Mouse (Mus musculus): Measurements from ENCODE around the gene Elovl7. TPM values are rescaled to one million over a fixed set of nuclear protein-coding genes. Genes with fewer than 3 reads are reported as not detected.

Elovl7 gene
- polyA plus RNA-seq, 1 experiment from 2014 or later, result 19.9 TPM

DNA sequence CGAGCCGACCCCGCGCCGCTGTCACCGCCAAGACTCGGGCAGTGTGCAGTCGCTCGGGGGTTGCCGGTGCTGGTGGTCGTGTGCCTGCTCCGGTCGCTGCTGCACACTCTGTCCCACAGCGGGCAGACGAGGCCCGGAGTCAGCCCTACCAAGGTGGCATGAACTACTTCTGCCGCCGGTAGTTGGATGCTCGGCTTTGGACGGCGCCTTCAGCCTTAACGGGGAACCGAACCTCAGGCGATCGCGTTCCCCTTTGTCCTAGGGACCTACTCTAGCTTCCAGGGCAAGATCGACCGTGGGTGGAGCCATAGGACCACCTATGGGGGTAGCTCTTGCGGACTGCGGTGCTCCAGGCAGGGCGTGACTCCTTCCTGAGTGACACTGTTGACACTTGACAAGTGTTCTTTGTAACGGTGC lies 102.3 kb downstream of the Elovl7 start:
- H3K27ac ChIP-seq, result 0 out of 2 replicates have a peak overlapping the region, but pooled peaks have one; percentile 22
- ATAC-seq, result peak; percentile 75

DNA sequence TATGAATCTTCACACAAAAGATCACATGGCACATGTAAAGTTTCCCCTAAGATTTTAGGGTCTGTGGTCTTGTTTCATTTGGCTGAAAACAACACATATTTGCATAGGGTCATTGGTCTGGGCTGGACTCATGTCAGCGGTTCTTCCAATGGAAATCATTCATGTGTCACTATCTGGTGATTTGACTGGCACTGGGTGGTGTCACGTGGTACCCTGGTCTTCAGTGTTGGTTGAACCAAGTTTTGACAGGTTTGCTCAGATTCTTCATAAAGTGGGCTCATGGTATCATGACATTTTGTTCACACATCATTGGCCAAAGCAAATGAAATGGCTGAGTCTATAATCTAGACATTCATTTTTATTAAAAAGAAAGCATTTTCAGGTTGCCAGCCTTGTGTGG lies 103.2 kb downstream of the Elovl7 start:
- H3K9ac ChIP-seq, result no peak overlapping the region
- H3K4me1 ChIP-seq (replicated peaks), result 0 out of 2 replicates have a peak, but pooled peaks cover 11% of the 10 kb centered on the region
- no peaks in the 10 kb centered on the region for H3K36me3 ChIP-seq
- H3K9me3 ChIP-seq, result no peaks in the 10 kb centered on the region
- peak overlapping the region; percentile 96 for H3K4me2 ChIP-seq (replicated peaks)
- ATAC-seq, result no peak
- H3K4me3 ChIP-seq (replicated peaks), result peak overlapping the region; percentile 58; the same call in 1 of the 2 replicates
- no peak overlapping the region for H3K27ac ChIP-seq
- no peaks in the 10 kb centered on the region for H3K27me3 ChIP-seq (replicated peaks)
- WGBS, result 84% methylated on average over 2 of the region's 2 CpGs

More for the DNA sequence above, 102.3 kb downstream of the Elovl7 start:
- 0 out of 2 replicates have a peak, but pooled peaks cover 11% of the 10 kb centered on the region for H3K4me1 ChIP-seq (replicated peaks)
- peak overlapping the region; percentile 96 for H3K4me2 ChIP-seq (replicated peaks)
- WGBS, result under 1% methylated on average over 32 of the region's 32 CpGs
- peak overlapping the region; percentile 63 for H3K9ac ChIP-seq
- no peaks in the 10 kb centered on the region for H3K9me3 ChIP-seq
- H3K36me3 ChIP-seq, result no peaks in the 10 kb centered on the region
- H3K4me3 ChIP-seq (replicated peaks), result peak overlapping the region; percentile 58
- H3K27me3 ChIP-seq (replicated peaks), result no peaks in the 10 kb centered on the region

DNA sequence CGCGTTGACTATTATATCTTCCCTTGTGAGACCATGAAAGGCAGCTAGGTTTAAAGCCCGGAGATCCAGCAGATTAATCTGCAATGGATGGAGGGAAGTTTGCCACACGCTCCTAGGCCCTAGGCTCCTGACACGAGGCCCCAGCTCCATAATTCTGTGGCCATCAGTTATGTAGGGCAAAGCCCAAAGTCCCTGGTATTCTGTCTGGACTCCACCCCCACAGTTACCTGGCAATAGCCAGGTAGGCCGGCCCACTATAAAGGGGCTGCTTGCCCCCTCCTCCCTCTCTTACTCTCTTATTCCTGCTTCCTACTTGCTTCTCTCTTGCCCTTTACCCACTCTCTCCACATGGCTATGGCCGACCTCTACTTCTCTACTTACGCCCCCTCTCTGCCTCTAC lies 104.8 kb downstream of the Elovl7 start:
- no peaks in the 10 kb centered on the region for H3K36me3 ChIP-seq
- ATAC-seq, result no peak
- WGBS, result 92% methylated on average over 8 of the region's 8 CpGs
- H3K27ac ChIP-seq, result no peak overlapping the region
- H3K4me3 ChIP-seq (replicated peaks), result no peak overlapping the region
- H3K27me3 ChIP-seq (replicated peaks), result no peaks in the 10 kb centered on the region
- H3K4me1 ChIP-seq (replicated peaks), result 0 out of 2 replicates have a peak, but pooled peaks cover 11% of the 10 kb centered on the region
- no peak overlapping the region for H3K4me2 ChIP-seq (replicated peaks)
- no peak overlapping the region for H3K9ac ChIP-seq
- no peaks in the 10 kb centered on the region for H3K9me3 ChIP-seq

DNA sequence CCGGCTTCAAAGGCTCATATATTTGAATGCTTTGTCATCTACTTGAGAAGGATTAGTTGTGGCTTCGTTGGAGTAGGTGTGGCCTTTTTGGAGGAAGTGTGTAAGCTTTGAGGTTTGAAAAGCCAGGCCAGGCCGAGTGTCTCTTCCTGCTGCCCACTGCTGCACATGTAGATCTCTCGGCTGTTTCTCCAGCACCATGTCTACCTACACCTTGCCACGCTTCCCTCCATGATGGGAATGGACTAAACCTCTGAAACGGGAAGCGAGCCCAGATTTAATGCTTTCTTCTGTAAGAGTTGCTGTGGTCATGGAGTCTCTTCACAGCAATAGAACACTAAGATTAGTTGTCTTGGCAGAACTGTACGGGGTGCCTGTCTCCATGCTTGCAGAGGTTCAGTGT lies 106.0 kb downstream of the Elovl7 start:
- no peaks in the 10 kb centered on the region for H3K36me3 ChIP-seq
- H3K4me2 ChIP-seq (replicated peaks), result no peak overlapping the region
- H3K9ac ChIP-seq, result no peak overlapping the region
- no peaks in the 10 kb centered on the region for H3K9me3 ChIP-seq
- ATAC-seq, result no peak
- 92% methylated on average over 8 of the region's 8 CpGs for WGBS
- no peak overlapping the region for H3K4me3 ChIP-seq (replicated peaks)
- H3K4me1 ChIP-seq (replicated peaks), result 0 out of 2 replicates have a peak, but pooled peaks cover 11% of the 10 kb centered on the region
- no peak overlapping the region for H3K27ac ChIP-seq
- no peaks in the 10 kb centered on the region for H3K27me3 ChIP-seq (replicated peaks)

DNA sequence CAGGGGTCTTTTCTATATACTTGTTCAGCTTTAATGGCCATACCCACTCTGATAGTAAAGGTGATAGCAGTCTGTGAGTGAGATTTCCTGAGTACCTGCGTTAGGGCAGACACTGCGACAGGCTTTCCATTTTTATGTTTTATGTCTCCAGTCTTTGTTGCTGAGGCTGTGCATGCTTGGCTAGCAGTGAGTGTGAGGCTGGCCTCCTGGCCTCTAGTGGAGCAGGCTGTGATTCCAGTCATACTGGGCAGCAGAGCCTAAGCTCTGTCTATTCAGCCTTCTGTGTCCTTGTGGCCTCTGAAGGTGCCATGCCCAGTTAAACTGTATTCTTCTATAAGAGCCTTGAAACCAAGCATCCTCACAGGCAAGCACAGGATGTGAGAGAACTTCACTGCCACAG lies 108.3 kb downstream of the Elovl7 start:
- Histone ChIP-seq H3K27me3 (replicated peaks) (no peaks in the 10 kb centered on the region), H3K4me3 (replicated peaks) (no peak overlapping the region), H3K9ac (no peak overlapping the region), H3K4me2 (replicated peaks) (no peak overlapping the region), H3K4me1 (replicated peaks) (0 out of 2 replicates have a peak, but pooled peaks cover under 1% of the 10 kb centered on the region), H3K27ac (no peak overlapping the region), H3K36me3 (no peaks in the 10 kb centered on the region), H3K9me3 (no peaks in the 10 kb centered on the region)
- ATAC-seq, result no peak
- WGBS, result 90% methylated on average over 2 of the region's 2 CpGs

DNA sequence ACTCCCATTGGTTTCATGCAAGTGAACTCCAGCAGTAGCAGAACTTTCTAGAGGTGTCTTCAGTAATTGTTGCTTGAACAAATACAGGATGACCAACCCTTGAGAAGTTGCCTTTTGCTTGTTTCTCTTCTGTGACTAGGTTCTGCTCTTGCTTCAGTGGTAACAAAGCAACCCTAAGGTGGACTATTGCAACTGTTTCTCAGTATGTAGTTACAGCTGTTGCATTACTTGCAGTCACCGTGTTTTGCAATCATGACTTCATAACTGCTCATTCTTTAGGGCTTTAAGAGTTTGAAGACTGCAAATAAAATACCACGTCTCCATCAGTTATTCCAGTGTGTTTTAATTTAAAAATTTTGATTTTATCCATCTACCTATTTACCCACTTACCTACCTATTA lies 109.1 kb downstream of the Elovl7 start:
- Histone ChIP-seq H3K27me3 (replicated peaks) (no peaks in the 10 kb centered on the region), H3K9me3 (no peaks in the 10 kb centered on the region), H3K4me2 (replicated peaks) (no peak overlapping the region), H3K27ac (no peak overlapping the region), H3K4me3 (replicated peaks) (no peak overlapping the region), H3K4me1 (replicated peaks) (no peaks in the 10 kb centered on the region), H3K9ac (no peak overlapping the region), H3K36me3 (no peaks in the 10 kb centered on the region)
- 93% methylated on average over 2 of the region's 2 CpGs for WGBS
- no peak for ATAC-seq

DNA sequence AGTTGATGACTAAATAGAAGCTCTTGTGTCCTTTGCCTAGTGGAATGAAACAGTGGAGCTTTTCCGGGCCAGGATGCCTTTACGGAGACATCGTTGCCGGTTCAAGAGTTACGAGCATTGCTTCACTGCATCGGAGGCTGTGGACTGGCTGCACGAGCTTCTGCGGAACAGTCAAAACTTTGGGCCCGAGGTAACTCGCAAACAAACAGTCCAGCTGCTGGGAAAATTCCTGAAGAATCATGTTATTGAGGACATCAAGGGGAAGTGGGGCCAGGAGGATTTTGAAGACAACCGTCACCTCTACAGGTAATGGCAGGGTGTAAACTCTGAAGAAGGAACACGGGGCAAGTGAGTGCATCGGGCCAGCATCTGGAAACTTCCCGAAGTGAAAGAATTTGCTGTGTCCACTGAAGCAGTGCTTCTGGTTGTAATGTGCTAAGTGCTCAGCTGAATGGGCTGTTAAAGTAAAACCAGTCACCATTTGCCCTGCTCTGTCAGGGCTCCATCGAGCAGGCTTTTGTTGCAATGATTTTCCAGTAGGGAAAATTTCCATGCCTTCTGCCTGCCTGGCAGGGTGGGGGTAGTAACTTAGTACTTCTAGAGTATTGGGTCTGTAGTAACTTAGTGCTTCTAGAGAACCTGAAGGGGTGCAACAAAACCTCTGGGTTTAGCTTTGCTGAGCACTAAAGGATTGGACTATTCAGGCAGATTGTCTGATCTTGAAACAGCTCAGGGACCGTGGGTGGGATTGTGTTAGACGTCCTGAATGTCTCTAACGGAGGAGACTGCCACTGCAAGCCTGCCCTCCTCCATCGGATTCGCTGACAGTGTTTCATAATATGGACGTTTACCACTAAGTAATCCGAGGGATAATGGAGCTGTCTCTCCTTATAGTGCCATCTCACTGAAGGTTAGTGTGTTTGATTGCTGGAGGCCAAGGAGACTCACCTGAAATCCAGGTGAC lies 109.9 kb downstream of the Elovl7 start:
- no peak for ATAC-seq
- Histone ChIP-seq H3K9ac (no peak overlapping the region), H3K27me3 (replicated peaks) (no peaks in the 10 kb centered on the region), H3K36me3 (no peaks in the 10 kb centered on the region), H3K27ac (no peak overlapping the region), H3K9me3 (no peaks in the 10 kb centered on the region), H3K4me1 (replicated peaks) (no peaks in the 10 kb centered on the region), H3K4me2 (replicated peaks) (no peak overlapping the region), H3K4me3 (replicated peaks) (no peak overlapping the region)
- 90% methylated on average over 22 of the region's 22 CpGs for WGBS

DNA sequence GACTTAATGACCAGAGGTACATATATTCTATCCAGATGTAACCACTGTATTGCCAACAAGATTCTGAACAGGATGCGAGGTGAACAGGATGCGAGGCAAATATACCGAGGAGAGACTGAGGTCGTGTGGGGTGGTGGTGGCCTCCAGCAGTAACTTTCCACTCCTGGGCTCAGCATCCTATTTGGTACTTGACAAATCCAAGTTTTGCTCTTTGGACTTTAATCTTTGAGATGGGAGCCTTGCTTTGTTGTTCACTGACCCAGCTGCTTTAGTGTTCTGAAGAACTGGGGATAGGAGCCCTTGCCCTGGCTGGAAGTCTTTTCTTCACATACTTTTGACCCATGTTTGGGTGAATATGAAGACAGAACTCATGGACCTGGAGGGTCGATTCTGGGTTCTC lies 111.7 kb downstream of the Elovl7 start:
- H3K9ac ChIP-seq, result no peak overlapping the region
- H3K36me3 ChIP-seq, result no peaks in the 10 kb centered on the region
- H3K9me3 ChIP-seq, result no peaks in the 10 kb centered on the region
- WGBS, result 86% methylated on average over 5 of the region's 5 CpGs
- ATAC-seq, result no peak
- H3K27ac ChIP-seq, result no peak overlapping the region
- no peaks in the 10 kb centered on the region for H3K27me3 ChIP-seq (replicated peaks)
- no peaks in the 10 kb centered on the region for H3K4me1 ChIP-seq (replicated peaks)
- no peak overlapping the region for H3K4me2 ChIP-seq (replicated peaks)
- H3K4me3 ChIP-seq (replicated peaks), result no peak overlapping the region

DNA sequence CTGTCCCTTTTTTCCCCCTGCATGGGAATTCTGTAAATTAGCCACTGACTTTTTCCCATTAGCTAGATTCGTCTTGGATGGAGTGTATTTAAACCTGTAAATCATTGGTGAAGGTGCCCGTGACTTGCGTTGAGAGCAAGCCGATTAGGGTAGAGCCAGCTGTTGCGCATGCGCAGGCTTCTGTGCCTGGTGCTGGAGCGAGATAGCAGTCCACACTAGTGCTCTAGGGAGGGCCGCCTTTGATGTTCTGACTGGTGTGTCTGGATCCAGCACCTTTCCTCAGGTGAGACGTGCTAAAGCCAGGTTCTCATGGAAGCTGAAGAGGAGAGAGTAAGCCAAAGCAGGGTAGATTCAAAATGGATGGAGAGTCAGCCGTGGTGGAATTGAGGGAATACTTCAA lies 112.1 kb downstream of the Elovl7 start:
- Histone ChIP-seq H3K27me3 (replicated peaks) (no peaks in the 10 kb centered on the region), H3K4me3 (replicated peaks) (no peak overlapping the region), H3K27ac (no peak overlapping the region), H3K4me2 (replicated peaks) (no peak overlapping the region), H3K9ac (no peak overlapping the region), H3K9me3 (no peaks in the 10 kb centered on the region), H3K4me1 (replicated peaks) (no peaks in the 10 kb centered on the region), H3K36me3 (no peaks in the 10 kb centered on the region)
- no peak for ATAC-seq
- 86% methylated on average over 10 of the region's 10 CpGs for WGBS

DNA sequence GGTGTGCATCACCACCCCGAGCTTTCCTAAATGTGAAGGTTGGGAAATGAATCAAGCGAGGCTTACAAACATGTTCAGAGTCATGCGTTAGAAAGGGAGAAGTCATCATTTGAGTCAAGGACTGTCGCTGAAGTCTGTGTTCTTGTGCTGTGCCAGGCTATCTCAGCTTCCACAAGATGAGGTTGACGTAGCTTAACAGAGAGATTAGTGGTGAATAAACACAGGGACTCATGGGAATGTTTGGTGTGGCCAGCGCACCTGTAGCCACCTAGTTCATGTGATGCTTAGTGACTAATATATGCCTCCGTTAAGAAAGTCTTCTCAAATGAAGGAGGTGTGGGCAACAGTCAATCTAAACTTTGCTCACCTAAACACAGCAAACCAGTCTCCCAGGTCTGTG lies 112.8 kb downstream of the Elovl7 start:
- H3K4me1 ChIP-seq (replicated peaks), result no peaks in the 10 kb centered on the region
- H3K36me3 ChIP-seq, result no peaks in the 10 kb centered on the region
- 70% methylated on average over 7 of the region's 7 CpGs for WGBS
- no peak overlapping the region for H3K4me2 ChIP-seq (replicated peaks)
- H3K9ac ChIP-seq, result no peak overlapping the region
- no peak for ATAC-seq
- H3K27me3 ChIP-seq (replicated peaks), result no peaks in the 10 kb centered on the region
- H3K27ac ChIP-seq, result no peak overlapping the region
- no peaks in the 10 kb centered on the region for H3K9me3 ChIP-seq
- H3K4me3 ChIP-seq (replicated peaks), result no peak overlapping the region

DNA sequence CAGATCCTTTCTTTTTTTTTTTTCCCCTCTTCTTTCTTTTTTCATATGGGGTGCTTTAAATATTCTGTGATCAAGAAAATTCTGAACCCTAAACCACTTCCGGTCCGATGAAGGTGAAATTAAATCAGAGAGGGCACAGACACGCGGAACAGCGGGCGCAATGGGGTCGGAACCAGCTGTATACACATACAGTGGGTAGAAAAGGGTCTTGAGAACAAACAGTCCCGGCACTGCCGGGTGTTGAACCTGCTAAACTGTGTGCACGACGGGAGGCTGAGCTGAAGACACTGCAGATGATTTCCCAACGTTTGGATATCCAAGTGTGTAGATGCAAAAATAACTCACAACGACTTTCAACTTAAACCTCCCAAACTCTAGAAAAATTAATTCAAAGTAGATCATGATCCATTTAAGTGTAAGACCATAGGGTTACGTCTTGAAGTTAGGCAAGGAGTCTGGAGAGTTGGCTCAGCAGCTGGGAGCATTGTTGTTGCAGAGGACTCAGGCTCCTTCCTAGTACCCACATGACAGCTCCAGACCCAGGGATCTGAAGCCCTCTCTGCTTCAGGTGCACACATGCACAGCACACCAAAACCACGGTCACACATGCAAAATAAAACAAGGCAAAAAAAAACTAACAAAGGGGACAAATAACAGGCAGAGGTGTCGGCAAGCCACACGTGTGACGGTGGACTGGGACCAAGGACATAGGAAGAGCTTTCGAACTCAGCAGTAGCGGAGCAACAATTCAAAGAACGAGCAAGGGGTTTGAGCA lies 114.4 kb downstream of the Elovl7 start:
- 90% methylated on average over 21 of the region's 21 CpGs for WGBS
- no peak overlapping the region for H3K27ac ChIP-seq
- no peak overlapping the region for H3K4me3 ChIP-seq (replicated peaks)
- H3K27me3 ChIP-seq (replicated peaks), result no peaks in the 10 kb centered on the region
- no peak for ATAC-seq
- H3K4me1 ChIP-seq (replicated peaks), result no peaks in the 10 kb centered on the region
- H3K9ac ChIP-seq, result no peak overlapping the region
- H3K4me2 ChIP-seq (replicated peaks), result no peak overlapping the region
- no peaks in the 10 kb centered on the region for H3K9me3 ChIP-seq
- no peaks in the 10 kb centered on the region for H3K36me3 ChIP-seq

DNA sequence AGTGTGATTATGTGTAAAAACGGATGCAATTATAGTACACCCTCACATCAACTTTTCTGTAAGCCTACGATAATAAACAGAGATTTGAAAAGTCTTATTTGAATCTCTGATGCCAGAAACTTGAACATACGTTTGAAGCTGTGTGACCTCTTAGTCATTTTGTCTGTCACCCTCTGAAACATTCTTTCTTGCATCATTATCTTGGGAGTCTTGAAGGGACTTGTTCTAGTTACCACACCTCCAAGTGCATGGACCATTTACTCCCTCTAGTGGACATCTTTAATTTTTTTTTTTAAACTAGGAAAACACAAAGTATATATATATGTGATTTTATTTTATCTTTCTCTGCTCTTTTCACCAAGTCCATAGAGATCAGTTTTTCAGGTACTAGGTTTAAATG lies 115.5 kb downstream of the Elovl7 start:
- Histone ChIP-seq H3K4me2 (replicated peaks) (no peak overlapping the region), H3K36me3 (no peaks in the 10 kb centered on the region), H3K4me3 (replicated peaks) (no peak overlapping the region), H3K27me3 (replicated peaks) (no peaks in the 10 kb centered on the region), H3K27ac (no peak overlapping the region), H3K9me3 (no peaks in the 10 kb centered on the region), H3K9ac (no peak overlapping the region), H3K4me1 (replicated peaks) (no peaks in the 10 kb centered on the region)
- 0 out of 2 replicates have a peak, but pooled peaks have one; percentile 20 for ATAC-seq
- 65% methylated on average over 3 of the region's 3 CpGs for WGBS
